Mouse (Mus musculus) brain, embryonic 14.5 days (tissue): Measurements from ENCODE around the gene Rasl10a.

Experiments
- CTCF ChIP-seq: fragments of 200-500 bp; IDR thresholded peaks from 2 replicates; pipeline ENCODE4 v1.5.1; 2012; ENCODE audit warnings: inconsistent platforms, mild to moderate bottlenecking, moderate library complexity, borderline replicate concordance; ENCODE audit not compliant: insufficient read depth, insufficient read length; ENCODE audit errors: extremely low read depth
- POLR2A ChIP-seq: fragments of 200-500 bp; IDR thresholded peaks from 2 replicates; pipeline ENCODE4 v1.6.1; 2012; ENCODE audit warnings: mild to moderate bottlenecking, inconsistent platforms, borderline replicate concordance; ENCODE audit not compliant: poor library complexity, insufficient read depth, insufficient read length, severe bottlenecking; ENCODE audit errors: extremely low read depth

- TF ChIP-seq CTCF (no peak), POLR2A (no peak)
Measured at GRCm38 (mm10) chr11:5054151-5054550, 3.8 kb upstream of the Rasl10a start.
